In genomic region chr11:95713811-95714241, GRCm38 (mm10) we compare ENCODE assay signal across 7 mouse cellular contexts. TPM values are rescaled to one million over a fixed set of nuclear protein-coding genes. Genes with fewer than 3 reads are reported as not detected.
A peak's percentile ranks its signal among the peaks of the same experiment; 100 is the strongest.
DNase-seq lines count a peak whose midpoint lies in the region; ATAC-seq and TF ChIP-seq lines count a peak whose summit lies in the region.

No protein-coding gene starts in this region.

- peaks cover 11% of the 10 kb centered on the region for H3K79me3 ChIP-seq in C2C12 (ENCODE audit: low read depth)

- under 1% methylated on average over 13 of the region's 13 CpGs for WGBS in intestine, postnatal 0 days
- WGBS in macrophage (ENCODE audit: missing documents) = 2% methylated on average over 13 of the region's 13 CpGs
- 0% methylated on average over 13 of the region's 13 CpGs for WGBS in thymus, adult 2 months

- no peak for TF ChIP-seq CTCF in C2C12 (IDR thresholded peaks at IDR 0.05; ENCODE audit: control insufficient read depth, insufficient read depth, insufficient read length)
- TF ChIP-seq CTCF in intestine, postnatal 0 days (IDR thresholded peaks at IDR 0.05; ENCODE audit: low read depth) = no peak
- TF ChIP-seq CTCF in thymus, adult 2 months (IDR thresholded peaks at IDR 0.05; ENCODE audit: borderline replicate concordance, control insufficient read depth, extremely low read depth, insufficient read depth, low read length, poor library complexity) = no peak

- DNase-seq in 3T3-L1 (ENCODE audit: low read depth, low spot score) = peak; percentile 27
- no peak for DNase-seq in thymus, adult 2 months
- no peak for DNase-seq in urinary bladder, adult 18-20 months (ENCODE audit: low spot score in 2 of 2)

- H3K79me2 ChIP-seq in C2C12 (ENCODE audit: control insufficient read depth, insufficient read depth) (peaks cover 36% of the 10 kb centered on the region), macrophage (ENCODE audit: inconsistent target) (peaks cover 54% of the 10 kb centered on the region)

- peak overlapping the region; percentile 93 for H3K4me2 ChIP-seq in intestine, postnatal 0 days (replicated peaks; ENCODE audit: low read depth)

- no peaks in the 10 kb centered on the region for H3K9me3 ChIP-seq in erythroblast, embryonic 14.5 days (ENCODE audit: control insufficient read depth, low read length)
- no peaks in the 10 kb centered on the region for H3K9me3 ChIP-seq in intestine, postnatal 0 days (ENCODE audit: control insufficient read depth)

- H3K4me1 ChIP-seq in erythroblast, embryonic 14.5 days (ENCODE audit: control insufficient read depth) = peaks cover 54% of the 10 kb centered on the region
- 0 out of 2 replicates have a peak, but pooled peaks cover 2% of the 10 kb centered on the region for H3K4me1 ChIP-seq in intestine, postnatal 0 days (replicated peaks; ENCODE audit: control insufficient read depth, insufficient read depth, low read length)
- H3K4me1 ChIP-seq in thymus, adult 2 months (replicated peaks; ENCODE audit: control insufficient read depth, insufficient read depth, low read length) = peaks cover 11% of the 10 kb centered on the region

- H3ac ChIP-seq in C2C12 (ENCODE audit: control insufficient read depth, insufficient read length, low read depth) = no peak overlapping the region

- ATAC-seq in intestine, postnatal 0 days = no peak

- H3K4me3 ChIP-seq in C2C12 (ENCODE audit: insufficient read depth, poor library complexity, severe bottlenecking) = peak overlapping the region; percentile 72
- H3K4me3 ChIP-seq in erythroblast, embryonic 14.5 days (replicated peaks) = peak overlapping the region; percentile 91
- H3K4me3 ChIP-seq in intestine, postnatal 0 days (ENCODE audit: low read depth, low read length) = peak overlapping the region; percentile 92
- H3K4me3 ChIP-seq in macrophage (ENCODE audit: inconsistent target) = peak overlapping the region; percentile 71
- peak overlapping the region; percentile 84 for H3K4me3 ChIP-seq in thymus, adult 2 months (ENCODE audit: control insufficient read depth, insufficient read depth, low read length)

- peak overlapping the region; percentile 99 for H3K27ac ChIP-seq in intestine, postnatal 0 days (ENCODE audit: low read depth, low read length)
- peak overlapping the region; percentile 73 for H3K27ac ChIP-seq in macrophage
- H3K27ac ChIP-seq in thymus, adult 2 months (ENCODE audit: control insufficient read depth, insufficient read depth, low read length) = peak overlapping the region; percentile 86

- TF ChIP-seq POLR2A in thymus, adult 2 months (IDR thresholded peaks at IDR 0.05; ENCODE audit: control insufficient read depth, extremely low read depth, insufficient read depth, low read length, poor library complexity) = no peak

- peaks cover 4% of the 10 kb centered on the region for H3K27me3 ChIP-seq in C2C12 (ENCODE audit: control insufficient read depth, insufficient read depth, insufficient read length)
- no peaks in the 10 kb centered on the region for H3K27me3 ChIP-seq in erythroblast, embryonic 14.5 days (ENCODE audit: control insufficient read depth)
- no peaks in the 10 kb centered on the region for H3K27me3 ChIP-seq in intestine, postnatal 0 days (replicated peaks; ENCODE audit: control insufficient read depth, insufficient read depth, low read length)
- H3K27me3 ChIP-seq in thymus, adult 2 months (ENCODE audit: control insufficient read depth, insufficient read depth, low read length) = no peaks in the 10 kb centered on the region

- peak overlapping the region; percentile 95 for H3K9ac ChIP-seq in intestine, postnatal 0 days (ENCODE audit: low read depth, low read length)

- H3K36me3 ChIP-seq in C2C12 (ENCODE audit: control insufficient read depth, insufficient read depth) (no peaks in the 10 kb centered on the region), macrophage (ENCODE audit: inconsistent target) (no peaks in the 10 kb centered on the region)
- no peaks in the 10 kb centered on the region; the same call in 1 of the 2 replicates for H3K36me3 ChIP-seq in erythroblast, embryonic 14.5 days (ENCODE audit: control insufficient read depth)
- no peaks in the 10 kb centered on the region for H3K36me3 ChIP-seq in intestine, postnatal 0 days (ENCODE audit: control insufficient read depth, insufficient read depth)
- no peaks in the 10 kb centered on the region for H3K36me3 ChIP-seq in thymus, adult 2 months (ENCODE audit: control insufficient read depth, insufficient read depth, low read length)

TF ChIP-seq in C2C12, 6 proteins besides CTCF, POLR2A, EP300 and RAD21:
- TF ChIP-seq MYOG (IDR thresholded peaks at IDR 0.05; ENCODE audit: control insufficient read depth, extremely low read depth, insufficient read length) = no peak
- no peak for TF ChIP-seq CEBPB (IDR thresholded peaks at IDR 0.05; ENCODE audit: low read depth)
- TF ChIP-seq USF1 (IDR thresholded peaks at IDR 0.05; ENCODE audit: low read depth) = no peak
- no peak for TF ChIP-seq MAX (IDR thresholded peaks at IDR 0.05)
- no peak for TF ChIP-seq FOSL1 (IDR thresholded peaks at IDR 0.05; ENCODE audit: insufficient read depth, low read length, poor library complexity, severe bottlenecking)

RNA-seq across cellular contexts. Expression of gene Zfp652, which starts 1.4 kb away (rescaled TPM):
- polyA plus RNA-seq in C2C12 (2012; fragmentation: generic; extraction: Trizol) (4.8 TPM), macrophage (2018) (17.9 to 26.2 TPM (median 25.2 TPM) in 3 replicates)
- polyA plus RNA-seq in erythroblast, embryonic 14.5 days (2012) = 1.5 TPM in 2 replicates
- 7.9 and 9.7 TPM in 2 replicates for polyA plus RNA-seq in intestine, postnatal 0 days (2015; fragmentation: Nextera tagmentation; extraction: Ambion mirVana)
- total RNA-seq in macrophage (2018; cell fraction: chromatin; rRNA removed) = 10 to 100 TPM in 20 of 26 experiments, 1 to 10 TPM in 6; 3.0 to 59.5 (median 33.4) TPM
- total RNA-seq in macrophage (2018; cell fraction: cytosol; rRNA removed) = 10 to 100 TPM in 24 of 26 experiments, 1 to 10 TPM in 2; 6.1 to 53.2 (median 16.7) TPM
- 10 to 100 TPM in 22 of 26 experiments, 1 to 10 TPM in 4; 7.5 to 68.1 (median 28.6) TPM for total RNA-seq in macrophage (2018; cell fraction: nucleus; rRNA removed)
- 34.1 and 38.6 TPM in 2 replicates for polyA plus RNA-seq in thymus, adult 2 months (2012; rRNA removed)

RNA-seq across cellular contexts. Expression of gene B130006D01Rik, which starts 9.6 kb away (rescaled TPM):
- polyA plus RNA-seq in C2C12 (2012; fragmentation: generic; extraction: Trizol) = 0.02 TPM
- polyA plus RNA-seq in erythroblast, embryonic 14.5 days (2012) = not detected in 2 replicates
- polyA plus RNA-seq in intestine, postnatal 0 days (2015; fragmentation: Nextera tagmentation; extraction: Ambion mirVana) = 0.26 and 0.41 TPM in 2 replicates
- total RNA-seq in macrophage (2018; cell fraction: chromatin; rRNA removed) = 10 to 100 TPM in 14 of 26 experiments, 1 to 10 TPM in 12; 2.5 to 48.9 (median 13.2) TPM
- total RNA-seq in macrophage (2018; cell fraction: cytosol; rRNA removed) = 1 to 10 TPM in 3 of 26 experiments, under 1 TPM in 15, not detected in 8; 0.03 to 1.2 (median 0.13) TPM
- total RNA-seq in macrophage (2018; cell fraction: nucleus; rRNA removed) = 10 to 100 TPM in 7 of 26 experiments, 1 to 10 TPM in 17, under 1 TPM in 2; 0.54 to 30.1 (median 3.9) TPM
- polyA plus RNA-seq in macrophage (2018) = 0.11 to 0.15 TPM (median 0.11 TPM) in 3 replicates
- 0.34 and 0.38 TPM in 2 replicates for polyA plus RNA-seq in thymus, adult 2 months (2012; rRNA removed)

RNA-seq across cellular contexts. Expression of gene Phb, which starts 47.1 kb away (rescaled TPM):
- 396 TPM for polyA plus RNA-seq in C2C12 (2012; fragmentation: generic; extraction: Trizol)
- 9.7 and 17.2 TPM in 2 replicates for polyA plus RNA-seq in erythroblast, embryonic 14.5 days (2012)
- polyA plus RNA-seq in intestine, postnatal 0 days (2015; fragmentation: Nextera tagmentation; extraction: Ambion mirVana) = 133 and 147 TPM in 2 replicates
- 100 to 1,000 TPM in 2 of 26 experiments, 10 to 100 TPM in 24; 28.4 to 130 (median 52.8) TPM for total RNA-seq in macrophage (2018; cell fraction: chromatin; rRNA removed)
- total RNA-seq in macrophage (2018; cell fraction: cytosol; rRNA removed) = 10 to 100 TPM; 33.5 to 62.3 (median 44.5) TPM
- 10 to 100 TPM; 16.1 to 63.1 (median 36.5) TPM for total RNA-seq in macrophage (2018; cell fraction: nucleus; rRNA removed)
- 67.1 to 111 TPM (median 84.1 TPM) in 3 replicates for polyA plus RNA-seq in macrophage (2018)
- 88.9 and 103 TPM in 2 replicates for polyA plus RNA-seq in thymus, adult 2 months (2012; rRNA removed)
